Mouse (Mus musculus) ES-E14 (cell line): ENCODE results near the gene Sfrp5. TPM values are rescaled to one million over a fixed set of nuclear protein-coding genes. Genes with fewer than 3 reads are reported as not detected.

Experiments used
- DNase-seq: peaks from one replicate; pipeline ENCODE4 v3.0.0-alpha.2; 2013; ENCODE audit warnings: low read depth, low spot score
- H3K27ac ChIP-seq: 2 replicates; pipeline ENCODE4 v1.5.1; 2012; ENCODE audit warnings: low read depth, mild to moderate bottlenecking, low read length, moderate library complexity, mixed read lengths; ENCODE audit not compliant: poor library complexity, insufficient read depth, severe bottlenecking
- H3K36me3 ChIP-seq: 2 replicates; pipeline ENCODE4 v1.6.1; 2012; ENCODE audit warnings: mild to moderate bottlenecking, low read length, moderate library complexity, mixed read lengths; ENCODE audit not compliant: control insufficient read depth, poor library complexity, insufficient read depth, severe bottlenecking
- H3K4me1 ChIP-seq, 2 experiments: fragments of 150-350 bp in 1 of 2; sonication (generic) in 1 of 2; 2 replicates each; pipeline ENCODE4 v1.6.1; 2012; ENCODE audit warnings: low read length in 2 of 2, mild to moderate bottlenecking in 1 of 2, mixed read lengths in 1 of 2; ENCODE audit not compliant: control insufficient read depth in 2 of 2, insufficient read depth in 2 of 2, poor library complexity in 1 of 2
- H3K4me3 ChIP-seq, 2 experiments: fragments of 150-350 bp in 1 of 2; sonication (generic) in 1 of 2; 2 replicates each; pipeline ENCODE4 v1.5.1; 2012; ENCODE audit warnings: low read length in 2 of 2, low read depth in 1 of 2, mild to moderate bottlenecking in 1 of 2, mixed read lengths in 1 of 2; ENCODE audit not compliant: insufficient read depth in 1 of 2, poor library complexity in 1 of 2, severe bottlenecking in 1 of 2
- H3K9ac ChIP-seq: 2 replicates; pipeline ENCODE4 v1.6.1; 2012; ENCODE audit warnings: low read depth, mild to moderate bottlenecking, low read length, mixed read lengths; ENCODE audit not compliant: poor library complexity, insufficient read depth, severe bottlenecking
- H3K9me3 ChIP-seq: fragments of 150-350 bp; sonication (generic); 2 replicates; pipeline ENCODE4 v1.6.1; 2012; ENCODE audit warnings: low read depth, mild to moderate bottlenecking, low read length; ENCODE audit not compliant: control insufficient read depth, insufficient read depth
- CHD2 ChIP-seq: IDR thresholded peaks from 2 replicates; pipeline ENCODE4 v1.6.1; 2014; ENCODE audit warnings: mild to moderate bottlenecking, low read depth, low read length, inconsistent platforms
- HCFC1 ChIP-seq: IDR thresholded peaks from 2 replicates; pipeline ENCODE4 v1.6.1; 2012; ENCODE audit warnings: low read length, inconsistent platforms, borderline replicate concordance; ENCODE audit not compliant: insufficient read depth
- MAFK ChIP-seq: IDR thresholded peaks from 2 replicates; pipeline ENCODE4 v1.6.1; 2014; ENCODE audit warnings: mild to moderate bottlenecking, low read depth, low read length, inconsistent platforms; ENCODE audit not compliant: insufficient read depth
- ZC3H11A ChIP-seq: IDR thresholded peaks from 2 replicates; pipeline ENCODE4 v1.6.1; 2012; ENCODE audit warnings: low read depth, mild to moderate bottlenecking, inconsistent platforms, low read length, borderline replicate concordance
- ZNF384 ChIP-seq: IDR thresholded peaks from 2 replicates; pipeline ENCODE4 v1.6.1; 2012; ENCODE audit warnings: low read depth, low read length, inconsistent platforms
- in situ Hi-C, 2 experiments: fragments of 600-800 bp; cut with MboI; formaldehyde crosslinking; loops; one replicate each; pipeline ENCODE4 v1.15.1; 2025; ENCODE audit warnings: low sequenced_read_pairs in 2 of 2, inconsistent platforms in 1 of 2; ENCODE audit not compliant: unreplicated experiment in 2 of 2
- total RNA-seq: library from RNA; depleted of rRNA; stranded (reverse); fragments of 300-350 nt; gene quantifications from 2 replicates; pipeline ENCODE4 v1.2.3, GENCODE M21; 2012

Gene Sfrp5
- total RNA-seq, 1 experiment = 6.0 TPM

GRCm38 (mm10) chr19:42182673-42183072 is 19.4 kb downstream of the Sfrp5 start:
- Histone ChIP-seq H3K9ac (no peak overlapping the region), H3K9me3 (no peaks in the 10 kb centered on the region), H3K36me3 (peaks cover 33% of the 10 kb centered on the region; the same call in 1 of the 2 replicates), H3K27ac (no peak overlapping the region), H3K4me3 (no peak overlapping the region), H3K4me1 (peaks cover 0 to 5% of the 10 kb centered on the region in 2 experiments; a peak in 2 of 4 replicates)
- no peak for DNase-seq
- TF ChIP-seq HCFC1 (no peak), CHD2 (no peak), ZNF384 (no peak), ZC3H11A (no peak), MAFK (no peak)
- in situ Hi-C loops = no loop called here

DNA sequence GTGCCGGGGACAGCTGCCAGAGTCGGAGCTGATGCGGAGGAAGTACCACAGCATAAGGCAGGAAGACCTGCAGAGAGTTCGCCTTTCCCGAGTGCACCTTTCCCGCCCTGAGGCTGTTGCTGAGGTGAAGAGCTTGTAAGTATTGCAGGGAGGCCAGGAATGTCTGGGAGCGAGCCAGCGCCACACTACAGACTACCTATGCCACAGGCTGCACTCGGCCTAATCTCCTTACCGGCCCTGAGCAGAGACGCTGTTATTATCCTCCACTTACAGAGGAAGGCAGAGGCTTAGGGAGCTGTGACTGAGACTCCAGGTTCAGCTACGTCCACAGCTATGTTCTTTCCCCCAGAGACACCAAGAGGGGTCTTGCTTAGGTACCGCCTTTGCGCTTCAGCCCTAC is 22.7 kb downstream of the Sfrp5 start:
- no peaks in the 10 kb centered on the region for H3K9me3 ChIP-seq

GRCm38 (mm10) chr19:42177461-42177860 is 24.6 kb downstream of the Sfrp5 start:
- Histone ChIP-seq H3K36me3 (peaks cover 7% of the 10 kb centered on the region; the same call in 1 of the 2 replicates), H3K4me3 (no peak overlapping the region), H3K4me1 (peaks cover 0 to under 1% of the 10 kb centered on the region in 2 experiments; a peak in 1 of 4 replicates), H3K9ac (no peak overlapping the region), H3K9me3 (no peaks in the 10 kb centered on the region), H3K27ac (no peak overlapping the region)
- DNase-seq = no peak
- no peak for TF ChIP-seq HCFC1
- TF ChIP-seq ZC3H11A = no peak
- no peak for TF ChIP-seq ZNF384
- no peak for TF ChIP-seq MAFK
- no peak for TF ChIP-seq CHD2
- in situ Hi-C loops = no loop called here

More for the DNA sequence above, 22.7 kb downstream of the Sfrp5 start:
- DNase-seq = no peak
- H3K4me1 ChIP-seq = peaks cover 0 to 5% of the 10 kb centered on the region in 2 experiments; a peak in 2 of 4 replicates
- H3K27ac ChIP-seq = no peak overlapping the region
- no peak for TF ChIP-seq ZC3H11A
- no peak for TF ChIP-seq ZNF384
- no peak for TF ChIP-seq MAFK
- no peak for TF ChIP-seq CHD2
- no peak for TF ChIP-seq HCFC1
- H3K4me3 ChIP-seq = no peak overlapping the region
- H3K9ac ChIP-seq = no peak overlapping the region
- H3K36me3 ChIP-seq = peaks cover 22% of the 10 kb centered on the region; the same call in 1 of the 2 replicates
- in situ Hi-C loops = no loop called here

DNA sequence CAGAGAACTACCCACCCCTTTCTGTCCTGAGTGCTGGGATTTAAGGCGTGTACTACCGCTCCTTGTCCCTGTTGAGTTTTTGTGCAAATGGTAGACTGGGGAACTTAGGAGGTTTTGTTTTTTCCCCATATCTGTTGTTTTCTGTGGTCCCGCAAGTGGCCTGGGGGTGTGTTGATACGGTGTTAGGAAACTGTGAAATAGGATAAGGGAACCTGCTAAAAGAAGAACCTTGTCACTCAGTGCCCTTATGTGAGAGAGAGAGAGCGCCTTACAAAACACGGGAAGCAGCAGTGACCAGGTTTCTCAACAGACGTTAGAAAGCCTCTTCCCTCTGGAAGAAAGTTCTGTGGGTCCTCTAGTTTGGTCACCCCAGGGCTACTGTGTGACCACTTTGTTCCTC is 25.2 kb downstream of the Sfrp5 start:
- no peak for DNase-seq
- in situ Hi-C loops = no loop called here
- Histone ChIP-seq H3K4me1 (no peaks in the 10 kb centered on the region), H3K9me3 (no peaks in the 10 kb centered on the region), H3K9ac (no peak overlapping the region), H3K36me3 (peaks cover 7% of the 10 kb centered on the region; the same call in 1 of the 2 replicates), H3K27ac (no peak overlapping the region), H3K4me3 (no peak overlapping the region)
- no peak for TF ChIP-seq ZNF384
- no peak for TF ChIP-seq MAFK
- TF ChIP-seq ZC3H11A = no peak
- no peak for TF ChIP-seq CHD2
